Mouse (Mus musculus): ENCODE measurements around the gene Necap2. TPM values are rescaled to one million over a fixed set of nuclear protein-coding genes. Genes with fewer than 3 reads are reported as not detected.

The Necap2 gene
- polyA plus RNA-seq, 1 experiment from 2014 or later: 50.6 TPM

DNA sequence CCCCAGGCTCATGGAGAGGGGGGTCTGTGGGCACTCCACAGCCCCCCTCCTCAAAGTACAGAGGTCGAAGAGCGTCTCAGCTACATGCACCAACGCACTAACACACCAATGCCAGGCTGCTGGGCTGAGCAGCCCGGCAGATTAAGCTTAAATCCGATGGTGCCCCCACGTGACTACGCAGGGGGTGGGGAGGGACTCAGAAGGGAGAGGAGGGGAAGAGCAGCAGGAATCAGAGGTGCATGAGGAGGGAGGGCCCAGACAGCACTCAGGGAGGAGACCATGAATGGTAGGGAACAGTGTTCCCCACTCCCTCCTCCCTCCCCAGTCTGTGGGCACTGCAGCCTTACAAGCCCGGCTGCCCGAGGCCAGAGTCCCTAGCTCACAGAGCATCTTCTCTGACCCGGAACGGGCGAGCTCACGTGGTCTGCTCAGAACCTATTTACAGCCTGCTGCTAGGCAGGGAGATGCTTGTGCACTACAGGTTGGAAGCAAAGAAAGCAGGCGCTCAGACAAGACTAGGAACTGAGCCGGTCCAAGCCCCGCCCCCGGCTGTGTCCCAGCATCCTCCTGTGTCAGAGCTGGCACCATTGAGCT, 24.5 kb downstream of the Necap2 start:
- Histone ChIP-seq H3K9me3 (no peaks in the 10 kb centered on the region), H3K27me3 (no peaks in the 10 kb centered on the region), H3K36me3 (no peaks in the 10 kb centered on the region), H3K9ac (peak overlapping the region; percentile 40), H3K4me2 (peak overlapping the region; percentile 50), H3K27ac (replicated peaks) (peak overlapping the region; percentile 81), H3K4me3 (peak overlapping the region; percentile 17), H3K4me1 (replicated peaks) (peaks cover 41% of the 10 kb centered on the region)
- peak; percentile 36 for ATAC-seq (ENCODE audit: low FRiP score, low read depth)
- 19% methylated on average over 17 of the region's 17 CpGs for WGBS

DNA sequence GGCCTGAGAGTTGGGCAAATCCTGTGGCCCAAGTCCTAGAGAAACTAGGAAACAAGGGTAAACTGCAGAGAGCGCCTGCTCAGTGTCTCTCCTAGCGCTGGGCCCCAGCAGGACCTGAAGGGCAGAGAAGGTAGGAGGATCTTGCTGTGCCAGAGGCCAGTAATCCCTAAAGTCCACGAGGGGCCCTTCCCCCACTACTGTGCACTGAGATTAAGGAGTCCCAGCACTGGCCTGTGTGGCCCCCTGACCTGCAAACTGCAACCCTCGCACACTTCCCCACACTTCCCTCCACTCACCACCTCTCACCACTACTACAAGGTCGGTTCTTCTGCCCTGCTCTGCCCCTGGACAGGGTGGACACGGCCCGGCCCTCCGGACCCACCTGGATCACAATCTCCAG, 25.0 kb downstream of the Necap2 start:
- Histone ChIP-seq H3K27me3 (no peaks in the 10 kb centered on the region), H3K4me2 (peak overlapping the region; percentile 50), H3K27ac (replicated peaks) (peak overlapping the region; percentile 81), H3K4me1 (replicated peaks) (peaks cover 46% of the 10 kb centered on the region), H3K9ac (peak overlapping the region; percentile 40), H3K4me3 (peak overlapping the region; percentile 17; the same call in 1 of the 2 replicates), H3K9me3 (no peaks in the 10 kb centered on the region), H3K36me3 (no peaks in the 10 kb centered on the region)
- no peak for ATAC-seq (ENCODE audit: low FRiP score, low read depth)
- 46% methylated on average over 8 of the region's 8 CpGs for WGBS

DNA sequence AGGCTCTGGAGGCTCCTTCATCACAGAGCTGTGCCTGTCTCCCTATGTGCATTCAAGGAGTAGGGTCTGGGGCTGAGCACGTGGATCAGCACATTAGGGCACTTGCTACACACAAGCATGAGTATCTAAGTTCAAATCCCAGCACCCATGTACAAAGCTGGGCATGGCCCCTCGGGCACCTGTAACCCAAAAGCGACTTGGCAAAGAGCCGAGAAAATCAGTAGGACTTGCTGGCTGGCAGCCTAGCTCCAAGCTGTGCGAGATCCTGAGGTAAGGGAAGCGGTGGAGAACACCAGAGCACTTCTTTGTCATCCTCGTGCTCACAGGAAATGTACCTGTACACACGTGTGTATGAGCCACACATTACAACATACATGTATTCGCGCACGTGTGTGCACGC, 25.7 kb downstream of the Necap2 start:
- 82% methylated on average over 12 of the region's 12 CpGs for WGBS
- H3K27ac ChIP-seq (replicated peaks): 0 out of 2 replicates have a peak overlapping the region, but pooled peaks have one; percentile 0
- H3K9ac ChIP-seq: no peak overlapping the region
- peaks cover 49% of the 10 kb centered on the region for H3K4me1 ChIP-seq (replicated peaks)
- H3K4me3 ChIP-seq: no peak overlapping the region
- H3K4me2 ChIP-seq: no peak overlapping the region
- no peak for ATAC-seq (ENCODE audit: low FRiP score, low read depth)
- no peaks in the 10 kb centered on the region for H3K27me3 ChIP-seq
- no peaks in the 10 kb centered on the region for H3K9me3 ChIP-seq
- no peaks in the 10 kb centered on the region for H3K36me3 ChIP-seq

DNA sequence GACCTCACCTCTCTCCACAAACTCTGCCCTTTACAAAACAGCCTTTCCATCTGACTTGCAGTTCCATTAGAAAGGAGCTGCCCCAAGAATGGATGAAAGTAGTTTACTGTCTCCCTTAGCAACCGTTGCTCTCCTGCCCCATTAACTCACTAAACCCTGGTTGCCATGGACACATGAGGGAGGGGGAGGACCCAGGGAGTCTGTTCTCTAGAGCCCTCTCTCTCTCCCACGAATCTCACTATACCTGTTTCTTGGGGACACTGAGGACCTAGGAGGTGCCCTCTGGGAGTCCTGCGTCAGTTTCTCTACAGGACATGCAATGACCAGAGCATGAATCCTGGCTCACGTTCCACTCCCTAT, 28.7 kb downstream of the Necap2 start:
- Histone ChIP-seq H3K4me3 (no peak overlapping the region), H3K27me3 (no peaks in the 10 kb centered on the region), H3K4me1 (replicated peaks) (peaks cover 63% of the 10 kb centered on the region), H3K36me3 (no peaks in the 10 kb centered on the region), H3K9me3 (no peaks in the 10 kb centered on the region), H3K4me2 (peak overlapping the region; percentile 40), H3K27ac (replicated peaks) (peak overlapping the region; percentile 90), H3K9ac (peak overlapping the region; percentile 23; the same call in 1 of the 2 replicates)
- ATAC-seq (ENCODE audit: low FRiP score, low read depth): peak; percentile 65
- WGBS: 16% methylated on average over 4 of the region's 4 CpGs

DNA sequence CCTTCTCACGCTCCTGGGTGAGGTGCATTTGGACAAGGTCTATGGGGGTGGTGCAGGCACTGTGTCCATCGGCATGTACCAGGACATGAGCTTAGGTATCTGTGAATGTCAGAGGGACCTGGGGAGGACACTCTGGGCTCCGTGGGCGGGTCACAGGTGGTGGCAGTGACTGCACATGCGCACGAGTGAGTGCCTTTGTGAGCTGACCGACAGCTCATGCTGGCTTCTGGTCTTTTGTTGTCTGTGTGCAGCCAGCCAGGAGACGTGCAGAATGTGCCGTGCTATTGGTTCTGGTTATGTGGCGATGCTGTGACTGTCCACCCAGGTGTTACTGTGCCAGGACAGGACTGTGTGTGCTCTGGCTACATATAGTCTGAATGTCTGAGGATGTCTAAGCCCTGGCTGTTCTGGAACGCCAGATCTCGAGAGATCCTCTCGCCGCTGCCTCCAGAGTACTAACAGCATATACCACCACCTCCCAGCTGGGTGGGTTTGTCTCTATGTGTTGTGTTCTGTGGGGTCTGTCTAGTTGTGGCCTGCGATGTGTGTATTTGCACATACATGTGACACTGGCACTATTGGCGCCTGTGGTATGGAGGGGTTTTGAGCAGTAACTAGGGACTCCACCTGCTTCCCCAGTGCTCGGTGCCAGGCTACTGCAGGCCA, 29.2 kb downstream of the Necap2 start:
- 18% methylated on average over 17 of the region's 17 CpGs for WGBS
- Histone ChIP-seq H3K9me3 (no peaks in the 10 kb centered on the region), H3K9ac (peak overlapping the region; percentile 23; the same call in 1 of the 2 replicates), H3K4me2 (peak overlapping the region; percentile 40), H3K4me3 (no peak overlapping the region), H3K4me1 (replicated peaks) (peaks cover 59% of the 10 kb centered on the region), H3K27ac (replicated peaks) (peak overlapping the region; percentile 90), H3K27me3 (no peaks in the 10 kb centered on the region), H3K36me3 (no peaks in the 10 kb centered on the region)
- peak; percentile 38 for ATAC-seq (ENCODE audit: low FRiP score, low read depth)

GRCm38 (mm10) chr4:141044816-141045215, 33.3 kb downstream of the Necap2 start:
- no peaks in the 10 kb centered on the region for H3K27me3 ChIP-seq
- H3K27ac ChIP-seq (replicated peaks): no peak overlapping the region; the same call in 1 of the 2 replicates
- H3K4me1 ChIP-seq (replicated peaks): peaks cover 34% of the 10 kb centered on the region
- no peak overlapping the region for H3K4me2 ChIP-seq
- H3K36me3 ChIP-seq: 0 out of 2 replicates have a peak, but pooled peaks cover 3% of the 10 kb centered on the region
- ATAC-seq (ENCODE audit: low FRiP score, low read depth): 0 out of 2 replicates have a peak, but pooled peaks have one; percentile 35
- H3K9me3 ChIP-seq: no peaks in the 10 kb centered on the region
- no peak overlapping the region for H3K9ac ChIP-seq
- no peak overlapping the region for H3K4me3 ChIP-seq
- WGBS: 15% methylated on average over 8 of the region's 8 CpGs

DNA sequence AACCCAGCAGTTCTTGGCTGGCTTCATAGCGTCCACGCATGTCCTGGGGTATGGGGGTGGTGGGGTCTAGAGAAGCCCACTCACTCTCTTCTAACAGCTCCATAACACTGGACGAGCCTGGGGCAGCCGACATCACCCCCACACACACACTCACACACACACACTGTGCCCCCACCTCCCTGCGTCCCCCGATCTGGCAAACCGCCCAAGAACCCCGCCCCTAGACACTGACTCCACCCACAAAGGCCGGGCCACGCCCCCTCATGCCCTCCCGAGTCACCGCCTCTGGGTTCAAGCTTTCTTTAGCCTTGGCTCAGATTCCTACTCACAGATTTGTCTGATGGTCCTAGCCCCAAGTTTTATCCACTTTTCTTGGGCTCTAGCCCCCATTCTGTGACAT, 37.0 kb downstream of the Necap2 start:
- no peaks in the 10 kb centered on the region for H3K9me3 ChIP-seq
- no peak overlapping the region for H3K4me2 ChIP-seq
- no peak for ATAC-seq (ENCODE audit: low FRiP score, low read depth)
- no peak overlapping the region for H3K9ac ChIP-seq
- peaks cover 6% of the 10 kb centered on the region for H3K4me1 ChIP-seq (replicated peaks)
- H3K27me3 ChIP-seq: no peaks in the 10 kb centered on the region
- no peak overlapping the region for H3K27ac ChIP-seq (replicated peaks)
- WGBS: 51% methylated on average over 12 of the region's 12 CpGs
- H3K36me3 ChIP-seq: 0 out of 2 replicates have a peak, but pooled peaks cover 3% of the 10 kb centered on the region
- no peak overlapping the region for H3K4me3 ChIP-seq

DNA sequence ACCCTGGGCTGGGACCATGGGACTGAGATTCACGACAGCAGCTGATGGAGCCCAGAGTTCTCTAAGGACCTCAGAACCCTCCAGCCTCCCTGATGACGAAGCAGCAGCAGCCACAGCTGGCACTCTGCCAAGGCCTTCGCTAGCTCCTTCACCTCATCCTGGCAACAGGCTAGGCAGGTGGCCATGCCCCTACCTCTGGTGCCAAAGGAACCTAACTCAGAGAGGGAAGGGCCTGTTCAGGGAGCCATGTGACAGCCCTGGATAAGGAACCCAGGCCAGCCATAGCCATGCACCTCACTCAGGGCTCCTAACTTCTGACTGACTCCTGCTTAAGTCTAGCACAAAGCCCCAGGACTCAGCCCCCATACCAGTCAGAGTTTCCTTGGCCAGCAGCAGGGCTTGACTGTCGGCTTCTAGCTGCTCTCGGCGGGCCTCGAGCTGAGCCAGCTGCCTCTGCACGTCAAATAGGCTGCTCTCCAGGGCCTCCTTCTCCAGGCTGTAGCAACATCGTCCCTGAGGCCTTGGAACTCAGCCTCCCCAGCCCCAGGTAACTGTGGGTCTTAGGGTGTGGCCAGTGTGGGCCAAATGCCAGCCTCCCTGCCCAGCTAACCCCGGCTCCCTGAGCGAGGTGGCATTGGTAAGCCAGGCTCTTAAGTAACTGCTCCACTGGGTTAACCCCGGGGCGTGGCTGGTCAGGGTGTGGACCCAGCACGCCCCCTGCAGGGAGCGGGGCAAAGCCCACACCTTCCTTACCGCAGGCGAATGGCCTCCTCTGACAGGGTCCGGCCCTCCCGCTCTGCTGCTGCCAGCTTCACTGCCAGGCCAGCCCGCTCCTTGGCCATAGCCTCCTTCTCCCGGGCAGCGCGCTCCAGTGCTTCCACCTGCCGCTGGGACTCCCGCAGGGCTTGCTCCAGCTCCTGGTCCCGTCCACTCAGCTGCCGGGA, 44.3 kb downstream of the Necap2 start:
- peak overlapping the region; percentile 29; the same call in 1 of the 2 replicates for H3K27ac ChIP-seq (replicated peaks)
- no peak overlapping the region for H3K4me3 ChIP-seq
- 68% methylated on average over 27 of the region's 27 CpGs for WGBS
- H3K9ac ChIP-seq: no peak overlapping the region
- peaks cover 11% of the 10 kb centered on the region for H3K36me3 ChIP-seq
- H3K9me3 ChIP-seq: no peaks in the 10 kb centered on the region
- no peak overlapping the region for H3K4me2 ChIP-seq
- peaks cover 8% of the 10 kb centered on the region; the same call in 1 of the 2 replicates for H3K4me1 ChIP-seq (replicated peaks)
- ATAC-seq (ENCODE audit: low FRiP score, low read depth): 0 out of 2 replicates have a peak, but pooled peaks have one; percentile 23
- no peaks in the 10 kb centered on the region for H3K27me3 ChIP-seq

GRCm38 (mm10) chr4:141031733-141032132, 46.4 kb downstream of the Necap2 start:
- Histone ChIP-seq H3K9me3 (no peaks in the 10 kb centered on the region), H3K27me3 (no peaks in the 10 kb centered on the region), H3K36me3 (peaks cover 11% of the 10 kb centered on the region), H3K27ac (replicated peaks) (no peak overlapping the region), H3K4me2 (no peak overlapping the region), H3K4me1 (replicated peaks) (peaks cover 8% of the 10 kb centered on the region; the same call in 1 of the 2 replicates), H3K9ac (no peak overlapping the region), H3K4me3 (no peak overlapping the region)
- 17% methylated on average over 6 of the region's 6 CpGs for WGBS
- ATAC-seq (ENCODE audit: low FRiP score, low read depth): peak; percentile 47; the same call in 1 of the 2 replicates

GRCm38 (mm10) chr4:141030541-141031206, 47.5 kb downstream of the Necap2 start:
- H3K4me3 ChIP-seq: no peak overlapping the region
- H3K36me3 ChIP-seq: peaks cover 9% of the 10 kb centered on the region
- no peak for ATAC-seq (ENCODE audit: low FRiP score, low read depth)
- H3K27me3 ChIP-seq: no peaks in the 10 kb centered on the region
- no peak overlapping the region for H3K27ac ChIP-seq (replicated peaks)
- H3K9ac ChIP-seq: no peak overlapping the region
- peaks cover 8% of the 10 kb centered on the region; the same call in 1 of the 2 replicates for H3K4me1 ChIP-seq (replicated peaks)
- 88% methylated on average over 18 of the region's 18 CpGs for WGBS
- no peak overlapping the region for H3K4me2 ChIP-seq
- no peaks in the 10 kb centered on the region for H3K9me3 ChIP-seq

GRCm38 (mm10) chr4:141024992-141025391, 53.2 kb downstream of the Necap2 start:
- H3K27ac ChIP-seq (replicated peaks): no peak overlapping the region
- H3K36me3 ChIP-seq: no peaks in the 10 kb centered on the region
- no peaks in the 10 kb centered on the region for H3K27me3 ChIP-seq
- WGBS: 72% methylated on average over 27 of the region's 27 CpGs
- H3K9me3 ChIP-seq: no peaks in the 10 kb centered on the region
- no peak overlapping the region for H3K9ac ChIP-seq
- no peak overlapping the region for H3K4me3 ChIP-seq
- H3K4me1 ChIP-seq (replicated peaks): peaks cover 24% of the 10 kb centered on the region
- no peak for ATAC-seq (ENCODE audit: low FRiP score, low read depth)
- H3K4me2 ChIP-seq: no peak overlapping the region
